Mouse (Mus musculus) G1E (cell line): Measurements from ENCODE around the gene Arhgef40.

Experiments used
- CTCF ChIP-seq: IDR thresholded peaks from 2 replicates; pipeline ENCODE4 v1.5.1; 2012; ENCODE audit warnings: low read depth, low read length, inconsistent platforms, mixed read lengths
- GATA1 ChIP-seq: IDR thresholded peaks from 2 replicates; pipeline ENCODE4 v1.6.1; 2012; ENCODE audit warnings: borderline replicate concordance, low read length, inconsistent platforms, mixed read lengths
- GATA2 ChIP-seq: IDR thresholded peaks from 2 replicates; pipeline ENCODE4 v1.6.1; 2012; ENCODE audit warnings: low read depth, low read length, inconsistent platforms, borderline replicate concordance
- TAL1 ChIP-seq: conservative IDR thresholded peaks from 2 replicates; pipeline ENCODE4 v1.6.1; 2012; ENCODE audit warnings: low read depth, low read length, inconsistent platforms, mixed read lengths

- TF ChIP-seq CTCF (no peak), GATA1 (no peak), TAL1 (no peak), GATA2 (no peak)
Observed at GRCm38 (mm10) chr14:52044901-52045678, 60.6 kb downstream of the Arhgef40 start.
